Mouse (Mus musculus): ENCODE measurements at regions not wholly inside any gene's neighbourhood (a gene's known extent, or its start where the extent isn't known, plus 50 kb on each side); places are given as distances from the start of the nearest gene placed in this dataset.

DNA sequence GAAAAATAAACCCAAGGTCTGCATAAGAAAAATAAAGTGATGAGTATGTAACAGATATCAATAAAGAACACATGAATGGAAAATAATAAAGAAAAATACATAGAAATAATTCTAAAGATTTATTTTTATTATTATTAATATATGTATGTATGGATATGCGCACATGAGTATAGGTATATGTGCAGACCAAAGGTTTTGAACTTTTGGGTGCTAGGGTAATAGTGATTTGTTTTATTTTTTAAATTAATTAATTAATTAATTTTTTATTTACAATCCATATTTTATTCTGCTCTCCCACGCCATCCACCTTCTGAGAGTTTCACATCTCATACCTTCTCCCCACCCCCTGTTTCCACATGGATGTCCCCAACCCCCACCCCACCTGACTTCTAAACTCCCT is 105.8 kb upstream of the Gm5152 start:
- Histone ChIP-seq H3K4me1 (replicated peaks; ENCODE audit: control insufficient read depth, insufficient read depth, low read length) (no peaks in the 10 kb centered on the region), H3K4me2 (replicated peaks; ENCODE audit: low read depth, low read length) (no peak overlapping the region), H3K4me3 (ENCODE audit: low read depth, low read length) (no peak overlapping the region), H3K9ac (ENCODE audit: low read depth, low read length) (no peak overlapping the region), H3K27ac (ENCODE audit: low read depth, low read length) (no peak overlapping the region), H3K27me3 (ENCODE audit: control insufficient read depth, insufficient read depth, low read length) (no peaks in the 10 kb centered on the region), H3K36me3 (ENCODE audit: control insufficient read depth, insufficient read depth, low read length) (no peaks in the 10 kb centered on the region), H3K9me3 (ENCODE audit: control insufficient read depth, low read length) (no peaks in the 10 kb centered on the region)
- 0 out of 2 replicates have a peak, but pooled peaks have one; percentile 33 for ATAC-seq (ENCODE audit: low FRiP score)
- DNase-seq (ENCODE audit: low spot score): no peak
- 88% methylated on average over 2 of the region's 2 CpGs for WGBS

DNA sequence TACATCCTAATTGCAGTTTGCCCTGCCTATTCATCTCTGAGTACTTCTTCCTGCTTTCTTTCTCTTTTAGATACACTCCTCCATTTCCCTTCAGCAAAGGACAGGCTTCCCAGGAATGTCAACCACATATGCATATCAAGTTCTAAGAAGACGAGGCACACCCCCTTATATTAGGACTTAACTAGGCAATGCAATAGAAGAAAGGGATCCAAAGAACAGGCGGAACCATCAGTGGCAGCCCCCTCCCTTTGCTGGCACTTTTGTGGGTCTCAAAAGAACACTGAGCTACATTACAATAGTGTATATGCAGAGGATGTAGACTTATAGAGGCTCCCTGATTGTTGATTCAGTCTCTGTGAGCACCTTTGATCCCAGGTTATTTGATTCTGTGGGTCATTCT is 74.3 kb upstream of the Gm5152 start:
- WGBS: 67% methylated on average over 2 of the region's 2 CpGs
- H3K9ac ChIP-seq (ENCODE audit: low read depth, low read length): no peak overlapping the region
- no peak overlapping the region for H3K4me3 ChIP-seq (ENCODE audit: low read depth, low read length)
- H3K4me2 ChIP-seq (replicated peaks; ENCODE audit: low read depth, low read length): no peak overlapping the region
- H3K36me3 ChIP-seq (ENCODE audit: control insufficient read depth, insufficient read depth, low read length): no peaks in the 10 kb centered on the region
- H3K27me3 ChIP-seq (ENCODE audit: control insufficient read depth, insufficient read depth, low read length): no peaks in the 10 kb centered on the region
- ATAC-seq (ENCODE audit: low FRiP score): no peak
- no peak overlapping the region for H3K27ac ChIP-seq (ENCODE audit: low read depth, low read length)
- H3K4me1 ChIP-seq (replicated peaks; ENCODE audit: control insufficient read depth, insufficient read depth, low read length): no peaks in the 10 kb centered on the region
- H3K9me3 ChIP-seq (ENCODE audit: control insufficient read depth, low read length): no peaks in the 10 kb centered on the region
- no peak for DNase-seq (ENCODE audit: low spot score)
